In genomic region chr2:75697222-75697621, GRCm38 (mm10) we compare ENCODE assay signal across 18 mouse cellular contexts. TPM values are rescaled to one million over a fixed set of nuclear protein-coding genes. Genes with fewer than 3 reads are reported as not detected.
DNase-seq lines count a peak whose midpoint lies in the region; ATAC-seq lines count a peak whose summit lies in the region.
"Had no signal": no experiment of that assay in that cellular context is flagged by ENCODE, and none has a peak within 500 bp of the region (broad histone marks: within the 10 kb centered on the region; RNA-seq: fewer than 3 reads in every experiment).

No protein-coding gene starts in this region.

- peaks cover 80% of the 10 kb centered on the region for H3K4me1 ChIP-seq in heart, embryonic 12.5 days (replicated peaks)
- H3K4me1 ChIP-seq in heart, embryonic 11.5 days (ENCODE audit: control insufficient read depth, insufficient read depth, low read length), result peaks cover 64% of the 10 kb centered on the region
- H3K4me1 ChIP-seq in liver, embryonic 12.5 days, result peaks cover 91% of the 10 kb centered on the region
- H3K4me1 ChIP-seq in intestine, embryonic 14.5 days (replicated peaks; ENCODE audit: control insufficient read depth, insufficient read depth, low read length), result peaks cover 38% of the 10 kb centered on the region
- H3K4me1 ChIP-seq in stomach, embryonic 15.5 days, result peaks cover 35% of the 10 kb centered on the region

- no peak overlapping the region for H3K4me3 ChIP-seq in heart, embryonic 12.5 days
- H3K4me3 ChIP-seq in heart, embryonic 11.5 days (ENCODE audit: low read depth, low read length), result no peak overlapping the region
- H3K4me3 ChIP-seq in liver, embryonic 12.5 days, result no peak overlapping the region
- no peak overlapping the region for H3K4me3 ChIP-seq in intestine, embryonic 14.5 days (ENCODE audit: low read depth, low read length)
- H3K4me3 ChIP-seq in stomach, embryonic 15.5 days (replicated peaks), result no peak overlapping the region
- H3K4me3 ChIP-seq: midbrain, embryonic 12.5 days; myocyte had no signal

- no peak for DNase-seq in liver
- DNase-seq in intestine, embryonic 14.5 days (ENCODE audit: low spot score), result no peak
- DNase-seq in spleen, postnatal 4 days (ENCODE audit: low spot score in 2 of 2), result no peak
- DNase-seq in cerebellum, postnatal 4 days (ENCODE audit: low spot score in 2 of 2), result no peak
- DNase-seq: cerebellum, adult 11 months; forebrain, postnatal 0 days; gastrocnemius, postnatal 14 days; left cerebral cortex, postnatal 4 days; lung, postnatal 10 days; right cerebral cortex, postnatal 14 days; thymus, postnatal 14 days had no signal

- H3K9ac ChIP-seq in heart, embryonic 12.5 days, result peak overlapping the region; percentile 7; the same call in 1 of the 2 replicates
- no peak overlapping the region for H3K9ac ChIP-seq in heart, embryonic 11.5 days (ENCODE audit: low read depth, low read length)
- no peak overlapping the region for H3K9ac ChIP-seq in liver, embryonic 12.5 days
- no peak overlapping the region for H3K9ac ChIP-seq in intestine, embryonic 14.5 days (ENCODE audit: low read length)
- H3K9ac ChIP-seq in stomach, embryonic 15.5 days, result no peak overlapping the region
- H3K9ac ChIP-seq: forebrain, postnatal 0 days; hindbrain, embryonic 14.5 days; midbrain, embryonic 12.5 days had no signal

- no peaks in the 10 kb centered on the region for H3K36me3 ChIP-seq in heart, embryonic 12.5 days
- H3K36me3 ChIP-seq in heart, embryonic 11.5 days (ENCODE audit: control insufficient read depth, insufficient read depth, low read length), result no peaks in the 10 kb centered on the region
- peaks cover 69% of the 10 kb centered on the region for H3K36me3 ChIP-seq in liver, embryonic 12.5 days
- H3K36me3 ChIP-seq in intestine, embryonic 14.5 days (ENCODE audit: control insufficient read depth, insufficient read depth, low read length), result no peaks in the 10 kb centered on the region
- no peaks in the 10 kb centered on the region; the same call in 1 of the 2 replicates for H3K36me3 ChIP-seq in stomach, embryonic 15.5 days
- H3K36me3 ChIP-seq: midbrain, embryonic 12.5 days had no signal

- peak overlapping the region; percentile 34; the same call in 1 of the 2 replicates for H3K27ac ChIP-seq in heart, embryonic 12.5 days (ENCODE audit: poor library complexity, severe bottlenecking)
- H3K27ac ChIP-seq in heart, embryonic 11.5 days (ENCODE audit: low read depth, low read length), result no peak overlapping the region
- no peak overlapping the region for H3K27ac ChIP-seq in liver, embryonic 12.5 days
- H3K27ac ChIP-seq in intestine, embryonic 14.5 days (ENCODE audit: low read depth), result peak overlapping the region; percentile 7; the same call in 1 of the 2 replicates
- H3K27ac ChIP-seq in stomach, embryonic 15.5 days, result 0 out of 2 replicates have a peak overlapping the region, but pooled peaks have one; percentile 19
- H3K27ac ChIP-seq: hindbrain, embryonic 14.5 days; midbrain, embryonic 12.5 days had no signal

- ATAC-seq in heart, embryonic 12.5 days (ENCODE audit: insufficient number of reproducible peaks, low FRiP score), result no peak
- no peak for ATAC-seq in heart, embryonic 11.5 days (replicated peaks; ENCODE audit: insufficient number of reproducible peaks, low FRiP score, low TSS enrichment)
- ATAC-seq in liver, embryonic 12.5 days, result no peak
- ATAC-seq in intestine, embryonic 14.5 days (replicated peaks; ENCODE audit: low FRiP score, low TSS enrichment, low read depth), result peak; percentile 74
- no peak for ATAC-seq in stomach, embryonic 15.5 days (ENCODE audit: insufficient read depth, low FRiP score, low read depth)
- ATAC-seq: forebrain, postnatal 0 days had no signal

- no peaks in the 10 kb centered on the region for H3K27me3 ChIP-seq in heart, embryonic 12.5 days (replicated peaks)
- H3K27me3 ChIP-seq in heart, embryonic 11.5 days (ENCODE audit: control insufficient read depth, insufficient read depth, low read length), result no peaks in the 10 kb centered on the region
- H3K27me3 ChIP-seq in liver, embryonic 12.5 days (replicated peaks), result no peaks in the 10 kb centered on the region
- H3K27me3 ChIP-seq in intestine, embryonic 14.5 days (replicated peaks; ENCODE audit: control insufficient read depth, insufficient read depth, low read length), result no peaks in the 10 kb centered on the region
- H3K27me3 ChIP-seq in stomach, embryonic 15.5 days (replicated peaks), result no peaks in the 10 kb centered on the region
- H3K27me3 ChIP-seq: midbrain, embryonic 12.5 days had no signal

- no peaks in the 10 kb centered on the region for H3K9me3 ChIP-seq in heart, embryonic 12.5 days (replicated peaks)
- H3K9me3 ChIP-seq in heart, embryonic 11.5 days (replicated peaks; ENCODE audit: control insufficient read depth, low read length), result no peaks in the 10 kb centered on the region
- H3K9me3 ChIP-seq in liver, embryonic 12.5 days (replicated peaks), result no peaks in the 10 kb centered on the region
- H3K9me3 ChIP-seq in intestine, embryonic 14.5 days (ENCODE audit: control insufficient read depth, low read length), result no peaks in the 10 kb centered on the region
- no peaks in the 10 kb centered on the region for H3K9me3 ChIP-seq in stomach, embryonic 15.5 days
- H3K9me3 ChIP-seq: midbrain, embryonic 12.5 days had no signal

- no peak overlapping the region for H3K4me2 ChIP-seq in heart, embryonic 12.5 days
- H3K4me2 ChIP-seq in heart, embryonic 11.5 days, result no peak overlapping the region
- peak overlapping the region; percentile 10; the same call in 1 of the 2 replicates for H3K4me2 ChIP-seq in liver, embryonic 12.5 days
- H3K4me2 ChIP-seq in intestine, embryonic 14.5 days (ENCODE audit: low read length), result peak overlapping the region; percentile 16; the same call in 1 of the 2 replicates
- H3K4me2 ChIP-seq in stomach, embryonic 15.5 days, result no peak overlapping the region
- H3K4me2 ChIP-seq: hindbrain, embryonic 14.5 days; midbrain, embryonic 12.5 days had no signal

- WGBS in heart, embryonic 12.5 days, result 63% methylated on average over 3 of the region's 3 CpGs
- WGBS in heart, embryonic 11.5 days (ENCODE audit: insufficient replicate concordance), result 54% methylated on average over 3 of the region's 3 CpGs
- 58% methylated on average over 3 of the region's 3 CpGs for WGBS in liver, embryonic 12.5 days (ENCODE audit: insufficient replicate concordance)
- WGBS in intestine, embryonic 14.5 days, result 59% methylated on average over 3 of the region's 3 CpGs
- 68% methylated on average over 3 of the region's 3 CpGs for WGBS in stomach, embryonic 15.5 days

RNA-seq across cellular contexts. Expression of gene Nfe2l2, which starts 7.2 kb away (rescaled TPM):
- polyA plus RNA-seq in heart, embryonic 12.5 days (2016; fragmentation: Nextera tagmentation; extraction: Ambion mirVana), result 47.9 and 48.8 TPM in 2 replicates
- 46.7 and 48.7 TPM in 2 replicates for polyA plus RNA-seq in heart, embryonic 11.5 days (2014; fragmentation: Nextera tagmentation; extraction: Ambion mirVana)
- polyA plus RNA-seq in liver, embryonic 12.5 days (2016; fragmentation: Nextera tagmentation; extraction: Ambion mirVana), result 51.9 and 53.1 TPM in 2 replicates
- 69.4 and 71.7 TPM in 2 replicates for polyA plus RNA-seq in intestine, embryonic 14.5 days (2014; fragmentation: Nextera tagmentation; extraction: Ambion mirVana)
- polyA plus RNA-seq in stomach, embryonic 15.5 days (2015; fragmentation: Nextera tagmentation; extraction: Ambion mirVana), result 93.9 and 97.4 TPM in 2 replicates

RNA-seq across cellular contexts. Expression of gene Hnrnpa3, which starts 38.2 kb away (rescaled TPM):
- polyA plus RNA-seq in heart, embryonic 12.5 days (2016; fragmentation: Nextera tagmentation; extraction: Ambion mirVana), result 221 and 233 TPM in 2 replicates
- polyA plus RNA-seq in heart, embryonic 11.5 days (2014; fragmentation: Nextera tagmentation; extraction: Ambion mirVana), result 164 and 174 TPM in 2 replicates
- 199 and 204 TPM in 2 replicates for polyA plus RNA-seq in liver, embryonic 12.5 days (2016; fragmentation: Nextera tagmentation; extraction: Ambion mirVana)
- 230 TPM in 2 replicates for polyA plus RNA-seq in intestine, embryonic 14.5 days (2014; fragmentation: Nextera tagmentation; extraction: Ambion mirVana)
- polyA plus RNA-seq in stomach, embryonic 15.5 days (2015; fragmentation: Nextera tagmentation; extraction: Ambion mirVana), result 241 and 344 TPM in 2 replicates

Comparison
In these comparisons a context has a peak if more than half of its experiments do, and no peak if none do; other contexts are left out.
1. H3K27ac ChIP-seq: peak in heart, embryonic 12.5 days (single experiment), intestine, embryonic 14.5 days (single experiment) and stomach, embryonic 15.5 days (single experiment); none in heart, embryonic 11.5 days (single experiment) and liver, embryonic 12.5 days (single experiment).
2. H3K4me2 ChIP-seq: peak in liver, embryonic 12.5 days (single experiment) and intestine, embryonic 14.5 days (single experiment); none in heart, embryonic 12.5 days (single experiment), heart, embryonic 11.5 days (single experiment) and stomach, embryonic 15.5 days (single experiment).